Mouse (Mus musculus) E14TG2a.4 (cell line): ENCODE results near the gene Galnt9.

Experiments used
- H3K27me3 ChIP-seq: 2 replicates; pipeline ENCODE4 v1.6.1; 2014; ENCODE audit warnings: low read length, control low read depth; ENCODE audit not compliant: insufficient read depth
- H3K36me3 ChIP-seq: 2 replicates; pipeline ENCODE4 v1.6.1; 2014; ENCODE audit warnings: low read length, control low read depth; ENCODE audit not compliant: insufficient read depth
- H3K4me1 ChIP-seq: replicated peaks from 2 replicates; pipeline ENCODE4 v1.6.1; 2014; ENCODE audit warnings: low read depth, low read length, control low read depth
- H3K4me3 ChIP-seq: replicated peaks from 2 replicates; pipeline ENCODE4 v1.5.1; 2014; ENCODE audit warnings: mild to moderate bottlenecking, low read length
- H3K9me3 ChIP-seq: 2 replicates; pipeline ENCODE4 v1.6.1; 2014; ENCODE audit warnings: low read length, control low read depth
- CTCF ChIP-seq: conservative IDR thresholded peaks from 2 replicates; pipeline ENCODE4 v1.5.1; 2014; ENCODE audit warnings: low read length
- NANOG ChIP-seq: IDR thresholded peaks from 2 replicates; pipeline ENCODE4 v1.6.1; 2014; ENCODE audit warnings: borderline replicate concordance, low read length, mixed read lengths
- POU5F1 ChIP-seq: IDR thresholded peaks from 2 replicates; pipeline ENCODE4 v1.6.1; 2014; ENCODE audit warnings: low read length, borderline replicate concordance

Galnt9 gene

GRCm38 (mm10) chr5:110587467-110587866, 43.3 kb downstream of the Galnt9 start:
- Histone ChIP-seq H3K4me1 (no peaks in the 10 kb centered on the region), H3K27me3 (peaks cover 17% of the 10 kb centered on the region; the same call in 1 of the 2 replicates), H3K9me3 (no peaks in the 10 kb centered on the region), H3K4me3 (no peak overlapping the region), H3K36me3 (no peaks in the 10 kb centered on the region)
- TF ChIP-seq POU5F1 (no peak), CTCF (no peak), NANOG (no peak)

- Histone ChIP-seq H3K4me1 (no peaks in the 10 kb centered on the region), H3K27me3 (0 out of 2 replicates have a peak, but pooled peaks cover 3% of the 10 kb centered on the region), H3K9me3 (no peaks in the 10 kb centered on the region), H3K4me3 (no peak overlapping the region), H3K36me3 (no peaks in the 10 kb centered on the region)
- TF ChIP-seq CTCF, result no peak
- no peak for TF ChIP-seq POU5F1
- no peak for TF ChIP-seq NANOG
These were observed 45.7 kb downstream of the Galnt9 start for GRCm38 (mm10) chr5:110589833-110590232.

- TF ChIP-seq CTCF, result no peak
- TF ChIP-seq NANOG, result no peak
- no peak for TF ChIP-seq POU5F1
- no peak overlapping the region for H3K4me3 ChIP-seq
- no peaks in the 10 kb centered on the region for H3K36me3 ChIP-seq
- peaks cover 15% of the 10 kb centered on the region for H3K4me1 ChIP-seq
- peaks cover 34% of the 10 kb centered on the region for H3K27me3 ChIP-seq
- no peaks in the 10 kb centered on the region for H3K9me3 ChIP-seq
These were observed 50.3 kb downstream of the Galnt9 start for GRCm38 (mm10) chr5:110594465-110594864.

- TF ChIP-seq CTCF (no peak), POU5F1 (no peak), NANOG (no peak)
- Histone ChIP-seq H3K4me1 (peaks cover 15% of the 10 kb centered on the region), H3K4me3 (no peak overlapping the region), H3K27me3 (peaks cover 37% of the 10 kb centered on the region), H3K36me3 (no peaks in the 10 kb centered on the region), H3K9me3 (no peaks in the 10 kb centered on the region)
These were observed 51.2 kb downstream of the Galnt9 start for GRCm38 (mm10) chr5:110595341-110595740.

- Histone ChIP-seq H3K36me3 (no peaks in the 10 kb centered on the region), H3K4me3 (no peak overlapping the region), H3K27me3 (peaks cover 41% of the 10 kb centered on the region)
These were observed 52.1 kb downstream of the Galnt9 start for GRCm38 (mm10) chr5:110596086-110596780.

GRCm38 (mm10) chr5:110597502-110597901, 53.3 kb downstream of the Galnt9 start:
- H3K4me3 ChIP-seq, result no peak overlapping the region
- TF ChIP-seq POU5F1 (no peak), NANOG (no peak), CTCF (no peak)
- H3K36me3 ChIP-seq, result no peaks in the 10 kb centered on the region
- H3K27me3 ChIP-seq, result peaks cover 46% of the 10 kb centered on the region
- peaks cover 15% of the 10 kb centered on the region for H3K4me1 ChIP-seq
- no peaks in the 10 kb centered on the region for H3K9me3 ChIP-seq

More at GRCm38 (mm10) chr5:110596086-110596780, 52.1 kb downstream of the Galnt9 start:
- TF ChIP-seq POU5F1 (no peak), NANOG (no peak), CTCF (no peak)
- Histone ChIP-seq H3K9me3 (no peaks in the 10 kb centered on the region), H3K4me1 (peaks cover 15% of the 10 kb centered on the region)

- Histone ChIP-seq H3K36me3 (no peaks in the 10 kb centered on the region), H3K9me3 (no peaks in the 10 kb centered on the region), H3K27me3 (peaks cover 51% of the 10 kb centered on the region), H3K4me3 (no peak overlapping the region), H3K4me1 (peaks cover 15% of the 10 kb centered on the region)
- TF ChIP-seq NANOG, result no peak
- no peak for TF ChIP-seq CTCF
- no peak for TF ChIP-seq POU5F1
These were observed 54.3 kb downstream of the Galnt9 start for GRCm38 (mm10) chr5:110598298-110599095.

GRCm38 (mm10) chr5:110603016-110603685, 59.0 kb downstream of the Galnt9 start:
- Histone ChIP-seq H3K4me1 (peaks cover 8% of the 10 kb centered on the region), H3K36me3 (no peaks in the 10 kb centered on the region), H3K27me3 (peaks cover 30% of the 10 kb centered on the region), H3K9me3 (no peaks in the 10 kb centered on the region), H3K4me3 (no peak overlapping the region)
- TF ChIP-seq NANOG (no peak), POU5F1 (no peak), CTCF (no peak)
